Mouse (Mus musculus): ENCODE results near the gene Edn2.

The Edn2 gene

DNA sequence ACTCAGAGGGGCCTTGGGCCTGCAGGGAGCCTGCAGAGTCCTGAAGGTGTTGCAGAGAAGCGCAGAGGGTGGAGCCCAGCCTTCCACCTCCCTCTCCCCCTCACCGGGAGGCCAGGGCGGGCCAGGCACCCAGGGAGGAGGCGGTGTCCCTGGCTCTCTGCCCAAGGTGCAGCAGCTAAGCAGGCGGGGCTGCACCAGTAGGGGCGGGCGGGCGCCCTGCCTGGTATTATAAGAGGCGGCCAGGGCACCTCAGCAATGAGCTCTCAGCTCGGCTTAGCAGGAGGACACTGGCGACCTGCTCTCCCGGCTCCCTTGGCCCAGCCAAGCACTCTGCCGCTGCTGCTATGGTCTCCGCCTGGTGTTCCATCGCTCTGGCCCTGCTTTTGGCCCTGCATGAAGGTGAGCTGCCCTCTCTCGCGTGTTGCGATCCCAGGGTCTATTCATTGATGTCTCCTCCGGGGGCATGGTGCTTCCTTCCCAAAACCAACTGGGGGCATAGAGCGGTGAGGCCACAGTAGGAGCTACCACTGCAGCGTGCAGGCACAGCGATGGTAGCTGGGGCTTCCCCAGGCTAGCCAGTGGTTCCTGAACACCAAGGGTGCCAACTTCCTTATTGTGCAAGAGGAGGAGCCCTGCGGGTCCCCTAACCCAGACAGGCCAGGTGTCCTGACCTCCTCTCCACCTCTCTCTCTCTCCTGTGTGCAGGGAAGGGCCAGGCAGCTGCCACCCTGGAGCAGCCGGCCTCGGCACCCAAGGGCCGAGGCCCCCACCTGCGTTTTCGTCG is at the start of gene Edn2:
Gene Edn2 (plus strand): TSS at position 41 of the 784 bp plus-strand sequence.
- in situ Hi-C loops (cut with MseI, MboI): no loop called here

GRCm38 (mm10) chr4:120115516-120115915 is 45.5 kb upstream of the Edn2 start:
- in situ Hi-C loops (cut with MseI, MboI): loop anchor here in 1 of 2 experiments (25.0 kb wide), 1 partner anchor 203 kb away; no protein-coding TSS in a partner anchor

- in situ Hi-C loops (cut with MseI, MboI): loop anchor here in 1 of 2 experiments (25.0 kb wide), 1 partner anchor 204 kb away; no protein-coding TSS in a partner anchor
Observed at GRCm38 (mm10) chr4:120116312-120116711, 44.7 kb upstream of the Edn2 start.

GRCm38 (mm10) chr4:120120276-120120675 is 40.7 kb upstream of the Edn2 start:
- in situ Hi-C loops (cut with MseI, MboI): loop anchor here in 1 of 2 experiments (25.0 kb wide), 1 partner anchor 208 kb away; no protein-coding TSS in a partner anchor

DNA sequence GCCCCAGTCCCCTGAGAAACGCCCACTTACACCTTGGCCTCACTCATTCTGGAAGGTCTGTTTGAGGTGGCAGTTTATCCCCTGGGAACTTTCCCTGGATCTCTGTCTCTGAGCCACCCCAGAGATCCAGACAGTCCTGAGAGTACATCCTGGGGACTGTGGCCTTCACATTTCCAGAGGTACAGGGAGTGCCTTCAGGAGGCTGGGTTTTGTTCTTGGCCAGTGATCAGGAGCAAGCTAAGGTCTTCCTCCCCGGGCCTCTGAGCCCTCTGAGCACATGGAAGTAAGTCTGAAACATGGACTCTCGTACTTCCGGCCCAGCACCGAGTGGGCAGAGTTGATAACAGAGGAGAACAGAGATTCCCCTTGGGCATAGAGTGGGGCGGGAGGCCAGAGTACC is 36.4 kb upstream of the Edn2 start:
- in situ Hi-C loops (cut with MseI, MboI): loop anchor here in 1 of 2 experiments (25.0 kb wide), 1 partner anchor 212 kb away; no protein-coding TSS in a partner anchor

DNA sequence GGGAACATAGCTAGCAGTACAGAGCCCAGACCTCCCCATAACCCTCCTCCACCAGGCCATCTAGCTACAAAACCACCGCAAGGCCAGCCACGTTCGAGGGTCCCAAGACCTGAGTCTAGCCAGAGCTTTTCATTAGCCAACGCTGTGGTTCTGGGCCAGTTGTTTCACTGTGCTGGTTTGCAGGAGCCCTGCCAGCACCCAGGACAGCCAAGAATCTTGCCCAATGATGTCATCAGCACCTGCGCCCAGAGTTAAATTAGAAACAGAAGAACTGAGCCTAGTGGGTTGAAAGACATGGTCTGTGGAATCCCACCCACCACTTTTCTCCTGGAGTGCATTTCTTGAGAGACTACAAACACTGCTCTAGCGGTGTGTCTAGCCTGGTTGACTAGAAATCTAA is 35.0 kb upstream of the Edn2 start:
- in situ Hi-C loops (cut with MseI, MboI): no loop called here

DNA sequence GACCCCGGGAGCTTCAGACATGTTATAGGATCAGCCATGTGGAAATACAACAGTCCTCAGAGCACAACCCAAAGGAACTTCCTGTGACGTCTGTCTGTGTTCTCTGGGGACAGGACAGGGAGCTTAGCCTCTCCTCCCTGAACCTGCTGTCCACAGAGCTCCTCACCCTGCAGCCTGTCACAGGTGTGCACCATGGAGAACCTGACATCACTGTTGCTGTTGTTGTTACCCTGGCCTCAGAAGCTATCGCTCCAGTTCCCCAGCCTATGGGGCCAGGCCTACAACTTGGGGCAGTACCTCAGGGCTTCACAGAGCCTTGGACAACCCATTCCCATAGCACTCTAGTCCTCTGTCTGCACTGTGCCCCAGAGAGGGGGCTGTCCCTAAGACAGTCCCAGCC is 33.7 kb upstream of the Edn2 start:
- in situ Hi-C loops (cut with MseI, MboI): no loop called here

GRCm38 (mm10) chr4:120128033-120128432 is 33.0 kb upstream of the Edn2 start:
- in situ Hi-C loops (cut with MseI, MboI): no loop called here

- in situ Hi-C loops (cut with MseI, MboI): no loop called here
Observed at GRCm38 (mm10) chr4:120129233-120129885, 31.6 kb upstream of the Edn2 start.

GRCm38 (mm10) chr4:120130926-120131325 is 30.1 kb upstream of the Edn2 start:
- in situ Hi-C loops (cut with MseI, MboI): no loop called here

GRCm38 (mm10) chr4:120131441-120132220 is 29.4 kb upstream of the Edn2 start:
- in situ Hi-C loops (cut with MseI, MboI): no loop called here

GRCm38 (mm10) chr4:120134223-120134622 is 26.8 kb upstream of the Edn2 start:
- in situ Hi-C loops (cut with MseI, MboI): no loop called here

DNA sequence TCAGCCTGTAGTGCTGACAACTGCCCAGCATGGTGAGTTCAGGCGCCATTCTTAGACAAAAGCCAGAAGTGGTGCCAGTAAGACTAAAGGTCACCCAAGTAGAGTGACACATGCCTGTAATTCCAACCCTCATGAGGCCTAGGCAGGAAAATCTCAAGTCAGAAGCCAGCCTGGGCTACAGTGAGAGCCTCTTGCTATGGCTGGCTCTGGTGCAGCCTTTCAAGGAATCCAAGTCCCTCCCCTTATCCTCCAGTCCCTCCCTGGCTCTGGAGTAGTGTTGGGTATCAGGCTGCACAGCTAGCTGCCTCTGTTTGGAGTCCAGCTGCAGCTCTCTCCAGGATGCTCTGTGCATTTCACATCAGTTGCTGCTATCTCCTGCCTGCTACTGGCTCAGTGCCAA is 19.2 kb upstream of the Edn2 start:
- in situ Hi-C loops (cut with MseI, MboI): no loop called here

GRCm38 (mm10) chr4:120142905-120143304 is 18.1 kb upstream of the Edn2 start:
- in situ Hi-C loops (cut with MseI, MboI): no loop called here

DNA sequence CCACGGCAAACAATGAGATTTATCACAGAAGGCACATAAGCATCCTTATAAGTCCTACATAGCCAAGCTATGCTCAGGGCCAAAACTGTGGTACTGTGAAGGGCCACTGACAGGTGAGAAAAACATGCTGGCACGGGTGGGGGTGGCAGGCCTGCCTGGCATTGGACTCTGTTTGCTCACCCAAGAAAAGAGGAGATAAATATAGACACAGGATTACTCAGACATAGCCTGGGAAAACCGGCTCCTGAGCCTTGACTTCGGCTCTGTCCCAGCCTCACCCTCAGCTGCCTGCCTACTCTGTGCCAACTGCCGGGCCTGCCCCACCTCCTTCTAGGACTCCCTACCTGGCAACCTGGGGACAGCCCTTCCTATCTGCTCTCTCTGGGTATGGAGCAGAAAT is 16.7 kb upstream of the Edn2 start:
- in situ Hi-C loops (cut with MseI, MboI): no loop called here

- in situ Hi-C loops (cut with MseI, MboI): no loop called here
Observed at GRCm38 (mm10) chr4:120145931-120146330, 15.1 kb upstream of the Edn2 start.

DNA sequence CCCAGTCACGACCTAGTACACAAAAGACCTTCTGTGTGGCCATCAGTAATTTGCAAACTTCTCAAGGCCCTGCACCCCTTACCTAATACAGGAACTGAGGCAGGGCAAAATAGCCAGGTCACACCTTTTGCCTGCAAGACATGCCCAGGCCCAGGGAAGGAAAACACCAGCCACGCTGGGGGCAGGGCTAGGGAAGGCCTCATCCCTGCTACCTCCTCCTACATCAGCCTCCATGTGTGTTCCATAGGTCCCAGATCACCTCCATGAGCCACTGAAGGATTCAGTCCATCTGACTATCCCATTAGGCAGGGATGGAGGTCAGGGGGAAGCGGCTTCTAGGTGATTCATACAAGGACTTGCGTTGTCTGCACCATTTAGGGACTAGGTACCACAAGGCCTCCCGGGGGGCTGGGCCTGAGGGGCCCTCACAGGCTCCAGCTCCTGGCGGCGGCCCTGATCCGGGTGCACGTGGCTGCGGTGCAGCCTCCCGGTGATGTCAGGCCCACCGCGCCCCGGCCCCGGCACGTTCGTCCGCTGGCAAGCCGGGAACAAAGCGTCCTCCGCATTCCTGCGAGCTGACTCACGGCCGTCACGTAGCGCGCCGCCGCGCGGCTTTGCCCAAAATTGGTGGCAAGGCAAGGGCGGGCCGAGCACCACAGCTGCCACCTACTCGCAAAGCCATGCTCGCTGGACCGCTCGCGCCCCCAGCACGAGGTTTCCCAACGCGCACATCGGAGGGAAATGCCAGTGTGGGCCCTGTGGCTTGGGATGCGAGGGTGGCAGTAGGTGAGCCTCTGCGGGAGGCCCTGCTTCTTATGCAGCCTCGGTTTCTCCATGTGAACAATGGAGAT is 12.5 kb upstream of the Edn2 start:
- in situ Hi-C loops (cut with MseI, MboI): no loop called here

DNA sequence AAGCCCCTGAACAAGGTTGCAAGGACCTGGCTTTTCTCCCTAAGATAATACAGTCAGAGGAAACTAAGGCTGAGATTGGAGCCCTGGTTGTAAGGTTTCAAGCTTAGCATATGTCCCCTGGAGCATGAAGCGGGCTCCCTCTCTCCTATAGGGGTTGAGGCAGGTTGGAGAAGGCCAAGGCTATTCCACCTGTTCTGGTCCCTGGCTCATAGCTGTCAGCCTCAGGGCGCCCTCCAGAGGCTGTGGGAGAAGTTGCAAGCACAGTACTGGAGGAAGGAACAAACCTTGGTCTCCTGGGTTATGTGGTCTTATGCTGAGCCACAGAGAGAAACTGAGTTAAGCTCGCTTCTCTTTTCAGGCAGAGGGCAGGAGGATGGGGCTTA is 11.9 kb upstream of the Edn2 start:
- in situ Hi-C loops (cut with MseI, MboI): no loop called here

DNA sequence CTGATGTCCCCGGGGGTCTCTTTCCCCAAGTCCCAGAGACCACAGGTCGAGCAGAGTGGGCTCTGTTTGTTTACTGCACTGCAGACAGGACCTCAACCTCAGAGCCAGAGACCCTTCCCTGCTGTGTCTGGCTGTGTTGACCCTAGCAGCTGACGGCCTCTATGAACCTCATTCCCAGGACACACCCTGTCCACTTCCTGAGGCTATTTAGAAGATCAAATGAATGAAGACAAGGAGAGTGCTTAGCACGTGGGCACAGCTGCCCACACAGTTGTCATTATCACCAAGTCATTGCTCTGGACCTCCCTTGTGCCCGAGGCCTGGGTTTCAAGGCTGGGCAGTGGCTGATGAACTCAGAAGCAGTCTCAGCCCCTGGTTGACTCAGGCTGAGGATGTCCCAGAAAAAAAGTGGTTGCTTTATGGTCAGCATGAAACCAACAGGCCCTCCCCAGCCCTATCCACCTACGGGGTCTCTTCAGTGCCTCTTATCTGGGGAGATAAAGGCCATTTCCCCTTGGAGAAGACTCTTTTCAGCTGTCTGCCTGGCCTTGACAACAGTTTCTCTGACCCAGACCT is 10.6 kb upstream of the Edn2 start:
- in situ Hi-C loops (cut with MseI, MboI): no loop called here

DNA sequence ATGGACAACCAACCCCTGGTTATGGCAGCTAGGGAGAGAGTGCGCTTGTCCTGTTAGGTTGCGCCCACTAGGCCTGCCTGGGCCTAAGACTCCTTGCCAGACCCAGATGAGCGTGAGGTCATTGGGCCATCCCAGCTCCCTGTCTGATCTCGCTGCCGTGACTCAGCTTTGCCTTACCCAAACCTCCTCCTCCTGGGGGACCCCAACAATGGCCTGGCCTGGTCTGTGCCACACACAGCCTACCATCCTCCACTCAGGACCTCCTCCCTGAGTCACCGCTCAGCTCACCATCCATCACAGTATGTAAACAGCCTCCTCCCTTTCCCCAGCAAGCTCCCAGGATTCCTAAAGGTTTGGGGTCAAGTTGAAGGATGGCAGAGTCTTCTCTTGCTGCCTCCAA is 9.1 kb upstream of the Edn2 start:
- in situ Hi-C loops (cut with MseI, MboI): no loop called here

GRCm38 (mm10) chr4:120152648-120153047 is 8.4 kb upstream of the Edn2 start:
- in situ Hi-C loops (cut with MseI, MboI): no loop called here

Data from mouse trophoblast stem cell (cell line).